Mouse (Mus musculus) testis, adult 10 weeks (tissue): ENCODE data around the gene Gad1. TPM values are rescaled to one million over a fixed set of nuclear protein-coding genes. Genes with fewer than 3 reads are reported as not detected.

ENCODE experiments used
- polyA plus RNA-seq: library from polyadenylated mRNA; stranded (reverse); fragments of 350-450 nt; fragmentation: Illumina TruSeq; extraction: RNeasy Lipid Tissue Mini Kit (QIAGEN cat#74804); gene quantifications from one replicate; pipeline ENCODE4 v1.2.3, GENCODE M21; 2014; ENCODE audit warnings: low read depth, low replicate concordance

Gad1 gene
- 0.32 TPM for polyA plus RNA-seq

GRCm38 (mm10) chr2:70552772-70553171 is at the start of gene Gad1:
Gad1 (plus strand) TSS chr2:70553072.

GRCm38 (mm10) chr2:70508496-70508895 is 44.4 kb upstream of the Gad1 start, which contains the start of gene Erich2:
Erich2 (plus strand) TSS chr2:70508819.

Other genes with a start within 250 kb of the Gad1 start
- not detected for gene Sp5, start 78.1 kb upstream of the Gad1 start, polyA plus RNA-seq
- 262 TPM for gene Erich2, start 44.3 kb upstream of the Gad1 start, polyA plus RNA-seq
- 115 TPM for gene Gorasp2, start 108.5 kb downstream of the Gad1 start, polyA plus RNA-seq
- gene Gm26558, start 109.0 kb downstream of the Gad1 start, polyA plus RNA-seq, result not detected